Mouse (Mus musculus) layer of hippocampus, adult 9-11 months (tissue): ENCODE measurements at regions not wholly inside any gene's neighbourhood (a gene's known extent, or its start where the extent isn't known, plus 50 kb on each side); places are given as distances from the start of the nearest gene placed in this dataset.

Experiments
- DNase-seq: peaks from one replicate; pipeline ENCODE4 v3.0.0; 2022

DNA sequence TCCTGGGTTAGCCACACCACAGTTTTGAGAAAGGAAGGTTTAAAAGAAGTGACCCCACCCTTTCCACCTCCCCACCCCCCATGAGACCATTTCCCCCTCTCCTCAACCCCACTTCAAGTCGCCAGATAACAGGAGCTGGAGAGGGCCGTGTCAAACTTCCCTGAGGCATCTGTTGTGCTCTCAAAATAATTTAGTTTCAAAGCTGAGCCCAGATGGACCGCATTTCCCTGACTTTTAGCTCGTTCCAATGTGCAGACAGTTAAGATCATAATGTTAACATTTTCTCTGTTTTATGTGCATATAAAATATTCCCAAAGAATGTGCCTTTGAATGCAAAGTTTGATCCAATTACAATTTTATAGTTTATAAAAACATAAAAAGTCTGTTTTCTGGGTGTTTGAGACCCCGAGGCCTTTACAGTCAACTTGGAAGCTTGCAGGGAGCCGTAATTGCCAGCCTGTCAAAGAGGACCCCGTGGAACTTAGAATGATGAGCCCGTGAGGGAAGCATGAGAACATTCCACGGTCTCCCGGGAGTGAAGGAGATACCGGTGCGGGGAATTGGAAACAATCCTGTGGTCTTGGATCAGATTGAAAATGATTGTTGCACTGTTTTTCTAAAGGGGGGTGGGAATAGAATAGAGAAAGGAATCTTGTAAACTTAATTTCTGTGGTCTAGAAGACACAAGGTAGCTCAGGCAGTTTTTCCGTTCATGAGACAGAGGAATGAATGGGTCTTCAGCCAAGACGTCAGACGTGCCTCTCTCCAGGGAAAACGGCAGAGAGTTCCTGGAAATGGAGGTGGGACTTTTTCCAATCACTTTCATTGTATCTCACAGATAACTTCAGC lies 903.3 kb downstream of the Mrps31 start:
- DNase-seq = peak; percentile 42

DNA sequence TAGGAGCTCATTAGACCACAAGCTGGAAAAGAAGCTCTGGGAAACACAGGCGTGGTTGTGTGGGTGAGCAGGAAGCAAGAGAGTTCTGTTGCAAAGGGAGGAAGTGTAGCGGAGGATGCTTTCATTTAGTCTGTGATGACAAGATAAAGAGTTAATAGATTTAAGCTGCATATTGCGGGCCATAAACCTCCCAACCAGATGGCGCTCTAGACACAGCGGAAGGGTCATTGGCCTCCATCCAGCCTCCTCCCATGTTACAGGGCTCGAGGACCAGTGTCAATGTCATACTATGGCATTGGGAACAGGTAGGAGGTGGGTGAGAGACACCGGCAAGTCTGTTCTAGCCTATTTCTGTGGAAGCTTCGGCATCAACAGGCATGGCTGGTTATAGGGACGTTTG lies 908.4 kb downstream of the Mrps31 start:
- no peak for DNase-seq

DNA sequence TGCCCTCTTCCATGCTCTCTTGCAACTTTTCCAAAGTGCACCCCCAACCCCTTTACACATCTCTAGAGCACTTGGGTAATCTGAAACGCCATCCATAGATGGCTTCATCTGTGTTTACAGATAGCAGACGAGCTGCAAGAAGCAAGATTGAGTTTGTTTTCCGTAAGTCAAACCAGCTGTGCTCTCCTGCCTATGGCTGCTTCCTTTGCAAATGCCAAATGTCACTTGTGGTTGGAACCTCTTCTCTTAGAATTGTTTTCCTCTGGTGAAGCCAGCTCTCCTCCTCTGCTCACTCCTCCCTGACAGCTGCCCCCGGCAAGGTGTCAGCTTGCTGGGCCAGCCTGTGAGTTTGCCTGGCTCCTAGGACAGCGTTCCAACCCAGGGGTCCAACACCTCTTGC lies 910.0 kb downstream of the Mrps31 start:
- no peak for DNase-seq

DNA sequence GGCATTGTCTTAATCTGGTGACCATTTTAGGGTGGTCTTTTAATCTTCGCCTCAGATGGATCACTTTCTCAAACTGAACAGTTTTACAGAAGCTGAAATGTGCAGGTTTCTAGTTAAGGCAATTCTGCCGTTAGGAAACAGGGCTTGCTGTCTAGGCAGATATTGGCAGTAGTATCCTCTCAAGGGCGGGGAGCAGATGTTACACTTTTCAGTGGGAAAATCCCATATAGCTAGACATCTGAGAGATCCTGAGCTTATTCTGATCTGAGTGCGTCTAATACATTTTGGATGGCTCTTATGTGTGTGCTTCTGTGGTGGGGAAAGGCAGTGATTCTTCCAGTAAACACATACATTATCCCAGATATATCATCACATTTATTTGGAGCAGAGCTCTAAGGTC lies 916.1 kb downstream of the Mrps31 start:
- DNase-seq = no peak

DNA sequence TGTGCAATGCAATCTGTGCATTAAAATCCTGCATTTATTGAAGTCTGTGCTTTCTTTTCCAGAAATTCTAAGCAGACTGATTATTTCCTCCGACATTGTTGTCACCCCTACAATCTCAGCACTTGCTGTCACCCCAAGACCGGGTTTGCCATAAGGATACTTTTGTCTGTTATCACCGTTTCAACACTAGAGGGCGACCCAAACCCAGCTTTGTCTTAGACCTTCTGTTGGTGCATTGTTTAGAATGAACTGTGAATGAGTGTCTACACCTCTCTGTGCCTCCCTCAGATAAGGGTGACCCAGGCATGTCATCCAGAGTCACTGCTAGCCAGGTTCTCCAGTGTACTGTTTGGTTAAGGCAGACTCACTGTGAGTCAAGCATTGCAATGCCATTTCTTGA lies 933.0 kb downstream of the Mrps31 start:
- no peak for DNase-seq

DNA sequence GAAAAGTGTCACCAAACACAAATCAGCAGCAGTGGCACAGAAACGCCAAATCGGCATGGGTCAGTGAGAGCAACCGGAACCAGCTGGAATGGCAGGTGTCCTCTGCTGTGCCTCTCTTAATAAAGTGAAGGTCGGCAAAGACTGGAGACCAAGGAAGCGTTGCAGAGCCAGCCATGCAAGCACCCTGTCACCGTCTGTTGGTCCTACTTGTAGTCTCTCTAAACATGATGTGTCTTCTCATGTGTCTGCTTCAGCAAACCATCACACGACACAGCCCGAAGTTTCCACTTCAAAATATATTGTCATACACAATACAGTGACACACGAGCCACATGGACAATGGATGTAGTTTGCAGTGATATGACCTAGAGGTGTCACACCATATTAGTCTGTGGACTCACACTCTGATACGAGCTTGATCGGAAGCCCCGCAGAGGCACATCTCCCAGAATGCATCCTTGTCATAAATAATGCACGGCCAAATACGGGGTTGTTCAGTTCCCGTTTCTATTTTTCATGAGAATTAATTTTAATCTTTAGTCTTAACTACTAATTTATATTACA lies 940.3 kb downstream of the Mrps31 start:
- no peak for DNase-seq

DNA sequence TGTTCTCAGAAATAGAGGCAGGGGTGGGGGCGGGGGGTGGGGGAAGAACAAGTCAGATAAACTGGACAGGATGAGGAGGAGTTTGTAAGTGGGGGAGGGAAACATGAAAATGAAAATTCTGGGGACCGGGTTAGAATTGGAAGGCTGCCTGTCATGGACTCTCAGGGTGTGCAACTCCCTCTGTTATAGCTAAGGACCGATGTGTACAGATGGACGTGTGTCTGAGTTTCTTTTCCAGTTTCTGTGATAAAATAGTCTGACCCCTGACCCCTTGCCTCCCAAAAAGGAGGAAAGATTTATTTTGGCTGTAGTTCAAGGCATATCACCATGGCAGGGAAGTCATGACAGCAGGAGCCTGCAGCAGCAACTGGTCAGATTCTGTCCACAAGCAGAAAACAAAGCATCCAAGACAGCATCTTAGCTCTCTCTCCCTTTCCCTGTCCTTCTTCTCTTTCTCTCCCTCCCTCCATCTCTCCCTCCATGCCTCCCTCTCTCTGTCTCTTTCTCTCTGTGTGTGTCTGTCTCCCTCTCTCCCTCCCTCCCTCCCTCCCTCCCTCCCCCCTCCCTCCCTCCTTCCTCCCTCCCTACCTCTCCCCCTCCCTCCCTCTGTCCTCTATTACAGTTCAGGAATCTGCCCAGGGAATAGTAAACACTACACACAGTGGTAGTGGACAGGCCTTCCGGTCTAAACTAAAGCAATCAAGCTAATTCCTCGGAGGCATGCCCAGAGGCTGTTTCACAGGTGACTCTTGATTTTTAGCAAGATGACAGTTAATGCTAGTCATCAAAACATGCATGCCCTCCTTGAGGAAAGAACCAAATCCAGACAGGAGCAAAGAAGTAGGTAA lies 941.3 kb downstream of the Mrps31 start:
- no peak for DNase-seq

DNA sequence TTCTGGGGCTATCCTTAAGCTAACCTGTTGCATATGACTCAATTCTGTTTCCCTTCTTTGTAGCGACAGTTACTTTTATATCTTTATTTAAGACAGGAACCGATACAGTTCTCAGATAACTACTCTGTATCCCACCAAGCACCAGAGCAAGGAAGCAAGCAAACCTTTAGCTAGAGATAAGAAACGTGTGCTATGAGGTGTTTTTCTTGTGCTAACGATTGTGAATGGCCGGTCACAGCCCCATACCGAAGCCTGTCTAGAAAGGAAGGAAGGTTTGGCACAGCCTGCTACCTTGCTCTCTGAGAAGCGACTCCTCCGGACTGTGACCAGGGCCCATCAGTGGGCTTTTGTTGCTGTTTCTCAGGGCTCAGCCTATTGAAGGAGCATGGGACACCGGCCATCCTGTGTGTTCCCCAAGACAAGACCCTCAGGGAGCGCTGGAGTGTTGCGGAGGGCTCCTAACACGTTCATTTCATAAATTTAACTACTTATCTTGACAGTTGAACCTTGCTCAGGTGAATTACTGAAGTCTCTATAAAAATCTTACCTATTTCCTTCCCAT lies 949.0 kb downstream of the Mrps31 start:
- no peak for DNase-seq

DNA sequence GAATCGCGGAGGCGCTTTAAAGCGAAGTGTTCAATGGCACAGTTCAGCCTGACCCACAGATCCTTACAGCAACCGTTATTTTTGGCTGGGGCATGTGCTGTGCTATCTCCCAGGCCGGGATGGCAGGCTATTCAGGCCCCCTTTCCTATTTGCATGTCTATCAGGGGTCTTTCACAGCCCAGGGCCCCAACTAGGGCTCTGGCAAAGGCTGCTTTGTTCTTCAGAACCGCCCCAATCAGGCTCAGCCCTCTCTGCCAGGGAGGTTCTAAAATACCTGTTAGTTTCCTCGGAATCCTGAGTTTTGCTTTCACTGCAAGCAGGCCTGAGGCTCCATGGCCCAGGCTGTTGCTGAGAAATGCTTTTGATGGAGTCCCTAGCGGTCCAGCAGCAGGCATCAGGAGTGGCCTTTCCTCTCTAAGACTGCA lies 949.7 kb downstream of the Mrps31 start:
- no peak for DNase-seq
